Mouse (Mus musculus) MEL (cell line): ENCODE measurements at regions not wholly inside any gene's neighbourhood (a gene's known extent, or its start where the extent isn't known, plus 50 kb on each side); places are given as distances from the start of the nearest gene placed in this dataset.

Experiments used
- DNase-seq: peaks from one replicate; pipeline ENCODE4 v3.0.0; 2011; ENCODE audit warnings: low read depth, low spot score
- H3K27ac ChIP-seq: 2 replicates; pipeline ENCODE4 v1.5.1; 2012; ENCODE audit warnings: low read depth, mild to moderate bottlenecking, control low read depth, low read length, moderate library complexity; ENCODE audit not compliant: control insufficient read depth
- H3K27me3 ChIP-seq, 2 experiments: fragments of 150-350 bp in 1 of 2; sonication (generic) in 1 of 2; 2 replicates each; pipeline ENCODE4 v1.6.1; 2012; ENCODE audit warnings: low read length in 2 of 2, mild to moderate bottlenecking in 2 of 2, improper control_type of control experiment in 1 of 2, moderate library complexity in 1 of 2; ENCODE audit not compliant: insufficient read depth in 2 of 2, control insufficient read depth in 1 of 2
- H3K36me3 ChIP-seq, 2 experiments: 2 replicates each; pipeline ENCODE4 v1.6.1; 2012 to 2014; ENCODE audit warnings: low read length in 2 of 2, improper control_type of control experiment in 1 of 2, inconsistent platforms in 1 of 2, mild to moderate bottlenecking in 1 of 2; ENCODE audit not compliant: insufficient read depth in 2 of 2, control insufficient read depth in 1 of 2
- H3K4me1 ChIP-seq, 2 experiments: fragments of 150-350 bp in 1 of 2; sonication (generic) in 1 of 2; 2 replicates each; pipeline ENCODE4 v1.6.1; 2012; ENCODE audit warnings: low read length in 2 of 2, improper control_type of control experiment in 1 of 2, mild to moderate bottlenecking in 1 of 2; ENCODE audit not compliant: insufficient read depth in 2 of 2, control insufficient read depth in 1 of 2
- H3K4me3 ChIP-seq, 2 experiments: fragments of 150-350 bp in 1 of 2; sonication (generic) in 1 of 2; 2 replicates each; pipeline ENCODE4 v1.5.1; 2012; ENCODE audit warnings: low read depth in 2 of 2, low read length in 2 of 2, mild to moderate bottlenecking in 2 of 2, moderate library complexity in 2 of 2, control low read depth in 1 of 2, improper control_type of control experiment in 1 of 2; ENCODE audit not compliant: control insufficient read depth in 1 of 2, insufficient read depth in 1 of 2
- H3K79me2 ChIP-seq: 2 replicates; pipeline ENCODE4 v1.6.1; 2012; ENCODE audit warnings: mild to moderate bottlenecking, low read length, moderate library complexity; ENCODE audit not compliant: control insufficient read depth, poor library complexity, insufficient read depth
- H3K9ac ChIP-seq: 2 replicates; pipeline ENCODE4 v1.6.1; 2012; ENCODE audit warnings: low read depth, mild to moderate bottlenecking, control low read depth, low read length, moderate library complexity; ENCODE audit not compliant: control insufficient read depth, poor library complexity, severe bottlenecking
- H3K9me3 ChIP-seq: fragments of 150-350 bp; sonication (generic); replicated peaks from 2 replicates; pipeline ENCODE4 v1.6.1; 2012; ENCODE audit warnings: mild to moderate bottlenecking, low read length, improper control_type of control experiment, moderate library complexity; ENCODE audit not compliant: insufficient read depth
- CHD2 ChIP-seq: IDR thresholded peaks from 2 replicates; pipeline ENCODE4 v1.6.1; 2011; ENCODE audit warnings: low read length, improper control_type of control experiment
- E2F4 ChIP-seq: IDR thresholded peaks from 2 replicates; pipeline ENCODE4 v1.6.1; 2011; ENCODE audit warnings: low read depth, low read length, improper control_type of control experiment, borderline replicate concordance
- ELF1 ChIP-seq: IDR thresholded peaks from 2 replicates; pipeline ENCODE4 v1.6.1; 2014; ENCODE audit warnings: low read depth, mild to moderate bottlenecking, inconsistent platforms, low read length, improper control_type of control experiment, moderate library complexity
- EP300 ChIP-seq, 2 experiments: IDR thresholded peaks; 2 replicates each; pipeline ENCODE4 v1.6.1; 2011; ENCODE audit warnings: improper control_type of control experiment in 2 of 2, low read length in 2 of 2, low read depth in 1 of 2, mild to moderate bottlenecking in 1 of 2
- GABPA ChIP-seq: IDR thresholded peaks from 2 replicates; pipeline ENCODE4 v1.6.1; 2012; ENCODE audit warnings: low read depth, mild to moderate bottlenecking, inconsistent platforms, low read length, improper control_type of control experiment, moderate library complexity
- KAT2A ChIP-seq: conservative IDR thresholded peaks from 2 replicates; pipeline ENCODE4 v1.6.1; 2012; ENCODE audit warnings: low read depth, low read length, improper control_type of control experiment, inconsistent platforms
- MAX ChIP-seq: IDR thresholded peaks from 2 replicates; pipeline ENCODE4 v1.6.1; 2011; ENCODE audit warnings: low read length, improper control_type of control experiment
- MEF2A ChIP-seq: IDR thresholded peaks from 2 replicates; pipeline ENCODE4 v1.6.1; 2014; ENCODE audit warnings: low read depth, mild to moderate bottlenecking, inconsistent platforms, low read length, improper control_type of control experiment; ENCODE audit not compliant: poor library complexity, insufficient replicate concordance, severe bottlenecking; ENCODE audit errors: extremely low read depth
- NRF1 ChIP-seq: IDR thresholded peaks from 2 replicates; pipeline ENCODE4 v1.6.1; 2014; ENCODE audit warnings: low read depth, mild to moderate bottlenecking, inconsistent platforms, low read length, improper control_type of control experiment, moderate library complexity; ENCODE audit not compliant: poor library complexity, insufficient read depth, severe bottlenecking
- SIN3A ChIP-seq: IDR thresholded peaks from 2 replicates; pipeline ENCODE4 v1.6.1; 2012; ENCODE audit warnings: low read length, improper control_type of control experiment, inconsistent platforms
- USF2 ChIP-seq, 2 experiments: IDR thresholded peaks; 2 replicates each; pipeline ENCODE4 v1.6.1; 2011 to 2012; ENCODE audit warnings: improper control_type of control experiment in 2 of 2, low read length in 2 of 2, borderline replicate concordance in 1 of 2, inconsistent platforms in 1 of 2, low read depth in 1 of 2, mild to moderate bottlenecking in 1 of 2; ENCODE audit not compliant: insufficient read depth in 1 of 2

GRCm38 (mm10) chr3:156353841-156354473 lies 207.6 kb upstream of the Negr1 start:
- TF ChIP-seq ELF1 (no peak), USF2 (IDR thresholded peaks at IDR 0.05; ENCODE audit: borderline replicate concordance in 1 of 2, insufficient read depth in 1 of 2, low read depth in 1 of 2, low read length in 2 of 2) (no peak), EP300 (IDR thresholded peaks at IDR 0.05; ENCODE audit: low read depth in 1 of 2, low read length in 2 of 2) (no peak), NRF1 (no peak), GABPA (no peak), SIN3A (no peak), CHD2 (no peak), E2F4 (no peak)
- Histone ChIP-seq H3K27me3 (no peaks in the 10 kb centered on the region), H3K36me3 (no peaks in the 10 kb centered on the region), H3K27ac (no peak overlapping the region), H3K4me3 (no peak overlapping the region), H3K4me1 (no peaks in the 10 kb centered on the region), H3K9ac (no peak overlapping the region), H3K79me2 (no peaks in the 10 kb centered on the region), H3K9me3 (no peaks in the 10 kb centered on the region)
- DNase-seq: no peak

- no peak for DNase-seq
- Histone ChIP-seq H3K36me3 (no peaks in the 10 kb centered on the region), H3K9me3 (no peaks in the 10 kb centered on the region), H3K79me2 (no peaks in the 10 kb centered on the region), H3K4me3 (no peak overlapping the region), H3K27me3 (no peaks in the 10 kb centered on the region), H3K4me1 (no peaks in the 10 kb centered on the region), H3K27ac (no peak overlapping the region), H3K9ac (no peak overlapping the region)
- TF ChIP-seq MEF2A: no peak
- no peak for TF ChIP-seq ELF1
- no peak for TF ChIP-seq SIN3A
- no peak for TF ChIP-seq KAT2A
Observed at GRCm38 (mm10) chr3:156368669-156369343, 192.8 kb upstream of the Negr1 start.

- Histone ChIP-seq H3K9me3 (no peaks in the 10 kb centered on the region), H3K4me1 (no peaks in the 10 kb centered on the region), H3K4me3 (no peak overlapping the region), H3K9ac (no peak overlapping the region), H3K79me2 (no peaks in the 10 kb centered on the region), H3K36me3 (no peaks in the 10 kb centered on the region), H3K27ac (no peak overlapping the region), H3K27me3 (no peaks in the 10 kb centered on the region)
- TF ChIP-seq MAX: no peak
- DNase-seq: no peak
Observed at GRCm38 (mm10) chr3:156376717-156377116, 184.9 kb upstream of the Negr1 start.
